Mouse (Mus musculus) ES-Bruce4 (cell line): ENCODE measurements around the gene Ttc24.

Source experiments
- CTCF ChIP-seq: IDR thresholded peaks from one replicate; pipeline ENCODE4 v1.8.1; 2011; ENCODE audit warnings: low read depth, low read length
- POLR2A ChIP-seq: IDR thresholded peaks from one replicate; pipeline ENCODE4 v1.8.1; 2011; ENCODE audit warnings: low read length; ENCODE audit not compliant: insufficient read depth

DNA sequence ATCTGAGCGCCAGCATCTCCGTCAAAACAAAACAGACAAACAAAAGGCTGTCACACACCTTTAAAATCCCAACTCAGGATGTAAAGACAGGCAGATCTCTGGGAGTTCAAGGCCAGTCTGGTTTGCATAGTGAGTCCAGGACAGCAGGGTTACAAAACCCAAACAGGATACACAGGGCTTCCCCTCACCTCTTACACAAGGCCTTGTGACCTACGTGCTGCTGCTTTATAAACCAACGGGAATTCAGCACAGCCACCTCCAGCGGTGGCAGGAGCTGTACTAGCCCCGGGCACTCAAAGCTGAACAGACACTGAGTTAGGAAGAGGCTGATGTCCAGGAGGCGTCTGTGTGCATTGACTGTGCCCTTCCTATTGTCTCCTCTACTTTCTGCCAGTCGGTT, 663 bp downstream of the Ttc24 start:
- no peak for TF ChIP-seq CTCF
- TF ChIP-seq POLR2A: no peak
